Mouse (Mus musculus) liver, adult 2 months (tissue): ENCODE measurements around the gene Gm28845.

ENCODE experiments used
- CTCF ChIP-seq: fragments of 200-500 bp; IDR thresholded peaks from 2 replicates; pipeline ENCODE4 v1.5.1; 2011; ENCODE audit warnings: low read depth, low read length, control low read depth
- POLR2A ChIP-seq: fragments of 200-500 bp; IDR thresholded peaks from 2 replicates; pipeline ENCODE4 v1.6.1; 2011; ENCODE audit warnings: low read length, control low read depth; ENCODE audit not compliant: insufficient read depth; ENCODE audit errors: extremely low read depth

DNA sequence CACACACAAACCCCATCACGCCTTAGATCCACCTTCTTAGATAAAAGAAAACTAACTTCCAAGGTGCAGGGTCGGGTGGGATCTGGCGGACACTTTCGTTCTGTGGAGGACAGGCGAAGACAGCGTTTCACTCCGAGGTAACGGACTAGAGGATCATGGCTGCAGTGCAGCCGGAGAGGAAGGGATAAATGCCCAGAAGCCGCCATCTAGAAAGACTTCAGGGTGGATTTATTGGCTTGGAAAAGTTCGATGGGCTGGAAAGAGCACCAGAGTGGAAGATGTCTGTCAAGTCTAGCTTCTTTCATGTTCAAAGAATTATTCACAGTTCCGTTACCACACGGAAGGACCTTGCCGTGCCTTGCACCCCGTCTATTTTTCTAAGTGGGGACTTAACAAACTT, 55.2 kb downstream of the Gm28845 start:
- TF ChIP-seq CTCF (no peak), POLR2A (no peak)
